Mouse (Mus musculus) frontal cortex, adult 2 months (tissue): ENCODE results near the gene Osbpl6. TPM values are rescaled to one million over a fixed set of nuclear protein-coding genes. Genes with fewer than 3 reads are reported as not detected.

Experiments used
- DNase-seq, 2 experiments: peaks; one replicate each; pipeline ENCODE4 v3.0.0; 2022; ENCODE audit warnings: low spot score in 1 of 2; ENCODE audit errors: extremely low spot score in 1 of 2
- polyA plus RNA-seq: library from polyadenylated mRNA; depleted of rRNA; stranded (reverse); fragments of >200 nt; gene quantifications from 2 replicates; pipeline ENCODE4 v1.2.3, GENCODE M21; 2012

Osbpl6 gene
- polyA plus RNA-seq, 1 experiment = 19.2 TPM

- DNase-seq = no peak
Measured at GRCm38 (mm10) chr2:76492224-76492623, 85.9 kb downstream of the Osbpl6 start.

- no peak for DNase-seq
Measured at GRCm38 (mm10) chr2:76496006-76496748, 89.9 kb downstream of the Osbpl6 start.

- no peak for DNase-seq
Measured at GRCm38 (mm10) chr2:76496749-76497140, 90.4 kb downstream of the Osbpl6 start.

- no peak for DNase-seq
Measured at GRCm38 (mm10) chr2:76498891-76499290, 92.6 kb downstream of the Osbpl6 start.

GRCm38 (mm10) chr2:76504122-76504839 lies 98.0 kb downstream of the Osbpl6 start:
- DNase-seq = peak in 1 of 2 experiments; percentile 40

GRCm38 (mm10) chr2:76504989-76505388 lies 98.7 kb downstream of the Osbpl6 start:
- DNase-seq = no peak

- peak in 1 of 2 experiments; percentile 25 for DNase-seq
Measured at GRCm38 (mm10) chr2:76511281-76511721, 105.0 kb downstream of the Osbpl6 start.

GRCm38 (mm10) chr2:76512133-76512532 lies 105.8 kb downstream of the Osbpl6 start:
- DNase-seq = no peak

GRCm38 (mm10) chr2:76512888-76513287 lies 106.6 kb downstream of the Osbpl6 start:
- DNase-seq = no peak

- no peak for DNase-seq
Measured at GRCm38 (mm10) chr2:76513296-76513695, 107.0 kb downstream of the Osbpl6 start.

- DNase-seq = no peak
Measured at GRCm38 (mm10) chr2:76517471-76517870, 111.2 kb downstream of the Osbpl6 start.

GRCm38 (mm10) chr2:76518407-76519063 lies 112.2 kb downstream of the Osbpl6 start:
- DNase-seq = no peak

GRCm38 (mm10) chr2:76521585-76521984 lies 115.3 kb downstream of the Osbpl6 start:
- no peak for DNase-seq

GRCm38 (mm10) chr2:76524451-76524850 lies 118.1 kb downstream of the Osbpl6 start:
- DNase-seq = peak in 1 of 2 experiments; percentile 29

GRCm38 (mm10) chr2:76525645-76526044 lies 119.3 kb downstream of the Osbpl6 start:
- DNase-seq = no peak

GRCm38 (mm10) chr2:76532490-76533126 lies 126.3 kb downstream of the Osbpl6 start:
- DNase-seq = no peak

GRCm38 (mm10) chr2:76534932-76535331 lies 128.6 kb downstream of the Osbpl6 start:
- DNase-seq = no peak

GRCm38 (mm10) chr2:76541900-76542299 lies 135.6 kb downstream of the Osbpl6 start:
- no peak for DNase-seq

GRCm38 (mm10) chr2:76542921-76543320 lies 136.6 kb downstream of the Osbpl6 start:
- no peak for DNase-seq

- no peak for DNase-seq
Measured at GRCm38 (mm10) chr2:76545539-76545938, 139.2 kb downstream of the Osbpl6 start.

- no peak for DNase-seq
Measured at GRCm38 (mm10) chr2:76548171-76548570, 141.9 kb downstream of the Osbpl6 start.
